Mouse (Mus musculus): Measurements from ENCODE around the gene Sertad2. TPM values are rescaled to one million over a fixed set of nuclear protein-coding genes. Genes with fewer than 3 reads are reported as not detected.

The Sertad2 gene
- polyA plus RNA-seq (2015; fragmentation: Nextera tagmentation; extraction: Ambion mirVana), result 21.5 and 24.3 TPM in 2 replicates

DNA sequence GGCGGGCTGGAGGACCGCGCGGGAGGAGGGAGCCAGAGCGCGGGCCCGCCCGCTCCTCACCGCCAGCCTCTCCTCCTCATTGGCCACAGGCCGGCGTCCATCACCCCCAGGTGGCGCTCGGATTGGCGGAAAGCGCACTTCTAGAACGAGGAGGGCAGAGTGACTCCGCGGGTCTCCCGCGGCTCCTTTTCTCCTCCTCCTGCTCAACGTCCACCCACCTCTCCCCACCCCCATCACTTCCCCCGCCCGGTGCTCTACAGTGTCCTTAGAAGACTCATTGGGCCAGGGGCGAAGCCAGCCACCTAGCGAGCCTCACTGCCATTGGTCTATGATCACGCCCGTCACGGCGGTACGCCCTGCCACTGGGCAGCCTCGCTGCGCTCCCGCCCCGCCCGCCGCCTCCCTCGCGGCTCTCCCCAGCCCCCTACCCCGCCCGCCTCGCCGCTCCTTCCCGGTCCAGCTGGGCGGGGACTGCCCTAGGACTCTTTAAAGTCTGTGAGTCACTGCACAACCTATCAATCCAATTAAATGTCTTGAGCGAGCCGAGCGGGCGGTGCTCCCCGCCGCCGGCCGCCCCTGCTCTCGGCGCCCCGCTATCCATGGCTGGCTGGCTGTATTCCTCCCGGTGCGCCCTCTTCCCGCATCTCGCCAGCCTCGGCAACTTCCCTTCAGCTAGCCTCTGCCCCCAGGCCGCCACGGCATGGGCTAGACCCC lies at the start of gene Sertad2:
Gene Sertad2 (plus strand): TSS at position 515 of the 714 bp plus-strand sequence.

Other genes starting within 250 kb of the Sertad2 start
- gene Slc1a4, start 210.5 kb upstream of the Sertad2 start, polyA plus RNA-seq (2015; fragmentation: Nextera tagmentation; extraction: Ambion mirVana), result 3.7 and 4.3 TPM in 2 replicates
- gene Aftph, start 198.3 kb downstream of the Sertad2 start, polyA plus RNA-seq (2015; fragmentation: Nextera tagmentation; extraction: Ambion mirVana), result 7.7 and 8.4 TPM in 2 replicates